Mouse (Mus musculus) embryonic facial prominence, embryonic 11.5 days (tissue): ENCODE results near the gene Bola2. TPM values are rescaled to one million over a fixed set of nuclear protein-coding genes. Genes with fewer than 3 reads are reported as not detected.

Experiments used
- ATAC-seq: fragments of 200-750 bp; cut with Nextera tagmentation; replicated peaks from 2 replicates; pipeline ENCODE4 v1.8.0; 2017; ENCODE audit warnings: low read depth; ENCODE audit not compliant: insufficient number of reproducible peaks, low FRiP score, low TSS enrichment
- DNase-seq: peaks from one replicate; pipeline ENCODE4 v3.0.0-alpha.2; 2015; ENCODE audit warnings: low spot score
- H3K27ac ChIP-seq: fragments of 300-500 bp; sonication (generic); replicated peaks from 2 replicates; pipeline ENCODE4 v1.5.1; 2014; ENCODE audit warnings: mild to moderate bottlenecking, low read depth, low read length, control low read depth
- H3K27me3 ChIP-seq: fragments of 300-500 bp; sonication (generic); 2 replicates; pipeline ENCODE4 v1.6.1; 2014; ENCODE audit warnings: mild to moderate bottlenecking, low read length, moderate library complexity, mixed read lengths; ENCODE audit not compliant: control insufficient read depth, insufficient read depth
- H3K36me3 ChIP-seq: fragments of 300-500 bp; sonication (generic); replicated peaks from 2 replicates; pipeline ENCODE4 v1.6.1; 2014; ENCODE audit warnings: low read depth, mild to moderate bottlenecking, low read length, moderate library complexity, mixed read lengths; ENCODE audit not compliant: control insufficient read depth, insufficient read depth
- H3K4me1 ChIP-seq: fragments of 300-500 bp; sonication (generic); 2 replicates; pipeline ENCODE4 v1.6.1; 2014; ENCODE audit warnings: low read length, mixed read lengths; ENCODE audit not compliant: control insufficient read depth, insufficient read depth
- H3K4me2 ChIP-seq: fragments of 300-500 bp; sonication (generic); 2 replicates; pipeline ENCODE4 v1.6.1; 2014; ENCODE audit warnings: low read depth, mild to moderate bottlenecking, control low read depth, low read length, moderate library complexity
- H3K4me3 ChIP-seq: fragments of 300-500 bp; sonication (generic); 2 replicates; pipeline ENCODE4 v1.5.1; 2014; ENCODE audit warnings: low read depth, low read length, control low read depth
- H3K9ac ChIP-seq: fragments of 300-500 bp; sonication (generic); replicated peaks from 2 replicates; pipeline ENCODE4 v1.6.1; 2014; ENCODE audit warnings: mild to moderate bottlenecking, control low read depth, low read length
- H3K9me3 ChIP-seq: fragments of 300-500 bp; sonication (generic); replicated peaks from 2 replicates; pipeline ENCODE4 v1.6.1; 2016; ENCODE audit warnings: mild to moderate bottlenecking, low read length, inconsistent platforms, mixed read lengths; ENCODE audit not compliant: control insufficient read depth
- WGBS: fragments of 180-500 bp; shearing (Covaris S2); extraction: QIAGEN DNeasy Blood & Tissue Kit; methylation state at CpG from one replicate; pipeline ENCODE4 v1.1.7; 2014; 5-methylcytosine and 5-hydroxymethylcytosine counted together
- polyA plus RNA-seq: library from polyadenylated mRNA; unstranded; fragments of >200 nt; fragmentation: Nextera tagmentation; extraction: Ambion mirVana; gene quantifications from 2 replicates; pipeline ENCODE4 v1.2.1, GENCODE M21; 2014

Bola2 gene
- polyA plus RNA-seq, 1 experiment from 2014 or later, result 143 TPM

DNA sequence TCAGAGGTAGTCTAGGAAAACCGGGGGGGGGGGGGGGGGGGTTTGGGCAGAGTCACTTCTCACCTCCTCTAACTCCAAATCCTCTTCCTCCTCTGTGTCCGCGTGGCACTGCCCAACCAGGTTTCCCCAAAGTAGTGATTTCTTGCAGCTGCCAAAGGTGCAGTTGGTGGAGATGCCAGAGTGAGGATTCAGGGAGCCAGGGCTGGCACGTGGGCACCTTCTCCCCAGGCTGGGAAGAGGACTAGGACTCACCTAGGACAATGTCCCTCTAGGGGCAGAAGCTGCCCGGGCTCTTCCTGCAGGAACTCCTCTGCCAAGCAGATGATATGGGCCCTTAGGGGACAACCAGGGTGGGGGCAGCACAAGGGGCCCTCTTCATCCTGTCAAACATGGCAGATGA, 3.5 kb upstream of the Bola2 start:
- Histone ChIP-seq H3K36me3 (no peaks in the 10 kb centered on the region; the same call in 1 of the 2 replicates), H3K4me1 (peaks cover 2% of the 10 kb centered on the region; the same call in 1 of the 2 replicates), H3K9me3 (no peaks in the 10 kb centered on the region), H3K9ac (no peak overlapping the region), H3K27ac (no peak overlapping the region), H3K27me3 (no peaks in the 10 kb centered on the region), H3K4me3 (no peak overlapping the region), H3K4me2 (no peak overlapping the region)
- DNase-seq (no peak), ATAC-seq (no peak)
- 85% methylated on average over 5 of the region's 5 CpGs for whole genome bisulfite sequencing

DNA sequence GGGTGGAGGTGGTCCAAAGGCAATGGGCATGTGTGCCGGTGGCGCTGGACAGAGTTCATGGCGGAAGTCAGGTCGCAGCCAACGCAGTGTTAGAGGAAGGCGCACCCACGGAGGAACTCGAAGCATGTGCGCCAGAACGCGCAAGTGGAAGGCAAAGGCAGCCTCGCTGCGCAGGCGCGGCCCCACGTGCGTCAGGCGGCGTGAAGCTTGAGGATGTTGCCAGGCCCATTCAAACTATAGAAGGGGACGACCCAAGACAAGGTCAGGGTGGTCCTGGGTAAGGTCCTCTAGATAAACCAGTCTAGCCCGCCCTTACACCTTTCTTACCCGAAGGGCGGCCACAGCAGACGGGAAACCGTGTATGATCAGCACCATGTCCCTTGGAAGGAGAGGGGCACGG, 2.8 kb upstream of the Bola2 start:
- ATAC-seq, result no peak
- DNase-seq, result no peak
- Histone ChIP-seq H3K36me3 (no peaks in the 10 kb centered on the region; the same call in 1 of the 2 replicates), H3K27me3 (no peaks in the 10 kb centered on the region), H3K4me3 (no peak overlapping the region), H3K9me3 (no peaks in the 10 kb centered on the region), H3K4me1 (peaks cover 2% of the 10 kb centered on the region; the same call in 1 of the 2 replicates), H3K9ac (no peak overlapping the region), H3K4me2 (no peak overlapping the region), H3K27ac (no peak overlapping the region)
- WGBS, result 94% methylated on average over 25 of the region's 26 CpGs

DNA sequence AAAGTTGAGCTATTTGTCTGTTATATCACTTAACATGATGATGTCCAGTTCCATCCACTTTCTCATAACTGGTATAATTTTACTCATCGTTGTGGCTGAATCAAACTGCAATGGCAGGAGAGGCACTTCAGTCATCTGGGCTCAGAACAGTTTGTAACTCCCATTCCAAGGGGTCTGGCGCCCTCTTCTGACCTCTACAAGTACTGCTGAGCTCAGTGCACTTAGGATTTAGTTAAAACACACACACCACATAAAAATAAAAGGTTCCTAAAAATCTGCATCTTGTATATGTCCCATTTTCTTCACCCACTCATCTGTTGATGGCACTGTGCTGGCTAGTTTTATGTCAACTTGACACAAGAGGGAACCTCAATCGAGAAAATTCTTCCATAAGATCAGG, 1.9 kb upstream of the Bola2 start:
- 34% methylated on average over 3 of the region's 3 CpGs for WGBS
- Histone ChIP-seq H3K36me3 (no peaks in the 10 kb centered on the region; the same call in 1 of the 2 replicates), H3K27ac (no peak overlapping the region), H3K4me3 (no peak overlapping the region), H3K4me1 (peaks cover 2% of the 10 kb centered on the region; the same call in 1 of the 2 replicates), H3K9me3 (no peaks in the 10 kb centered on the region), H3K27me3 (no peaks in the 10 kb centered on the region), H3K4me2 (no peak overlapping the region), H3K9ac (no peak overlapping the region)
- DNase-seq, result peak; percentile 88
- ATAC-seq, result no peak

DNA sequence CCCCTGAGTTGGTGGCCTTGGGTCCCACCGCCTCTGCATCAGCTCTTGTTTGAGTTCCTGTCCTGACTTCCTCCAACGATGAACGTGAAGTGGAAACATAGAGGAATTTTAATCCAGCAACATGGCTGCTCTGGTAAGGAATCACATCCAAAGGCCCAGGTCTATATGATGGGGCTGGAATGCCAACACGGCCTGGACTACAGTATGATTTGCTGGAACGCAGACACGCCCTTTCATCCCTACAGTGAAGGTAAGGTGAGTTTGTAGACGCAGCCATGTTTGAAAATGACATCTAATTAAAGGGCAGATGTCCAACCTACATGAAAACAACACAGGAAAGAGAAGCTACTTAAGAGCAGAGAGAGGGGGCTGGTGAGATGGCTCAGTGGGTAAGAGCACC, 1.4 kb upstream of the Bola2 start:
- Histone ChIP-seq H3K27ac (no peak overlapping the region), H3K9ac (no peak overlapping the region), H3K4me2 (no peak overlapping the region), H3K4me3 (no peak overlapping the region), H3K27me3 (no peaks in the 10 kb centered on the region), H3K9me3 (no peaks in the 10 kb centered on the region), H3K4me1 (peaks cover 2% of the 10 kb centered on the region; the same call in 1 of the 2 replicates), H3K36me3 (no peaks in the 10 kb centered on the region; the same call in 1 of the 2 replicates)
- 89% methylated on average over 7 of the region's 7 CpGs for WGBS
- no peak for ATAC-seq
- DNase-seq, result no peak

DNA sequence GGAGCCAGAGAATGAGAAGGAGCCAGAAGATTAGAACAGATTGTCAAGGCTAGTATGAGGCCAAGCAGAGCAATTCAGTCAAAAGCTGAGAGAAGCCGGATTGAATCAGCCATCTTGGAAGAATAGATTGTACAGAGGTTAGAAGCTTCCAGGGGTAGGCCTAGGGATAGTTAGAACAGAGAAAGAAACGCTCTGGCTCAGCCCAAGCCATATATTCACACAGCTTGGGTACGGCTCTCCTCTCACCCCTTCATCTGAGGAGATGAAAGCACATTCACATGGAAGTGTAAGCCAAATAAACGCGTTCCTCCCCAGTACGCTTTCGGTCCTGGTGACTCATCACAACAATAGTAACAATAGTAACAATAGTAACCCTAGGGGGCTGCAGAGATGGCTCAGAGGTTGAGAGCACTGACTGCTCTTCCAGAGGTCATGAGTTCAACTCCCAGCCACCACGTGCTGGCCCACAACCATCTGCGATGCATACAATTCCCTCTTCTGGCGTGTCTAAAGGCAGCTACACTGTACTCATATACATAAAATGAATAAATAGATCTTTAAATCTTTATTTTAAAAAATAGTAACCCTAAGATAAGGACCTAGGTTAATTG, 655 bp upstream of the Bola2 start:
- H3K36me3 ChIP-seq, result no peaks in the 10 kb centered on the region; the same call in 1 of the 2 replicates
- ATAC-seq, result no peak
- peak overlapping the region; percentile 37 for H3K9ac ChIP-seq
- H3K27me3 ChIP-seq, result no peaks in the 10 kb centered on the region
- H3K4me1 ChIP-seq, result peaks cover 2% of the 10 kb centered on the region; the same call in 1 of the 2 replicates
- no peaks in the 10 kb centered on the region for H3K9me3 ChIP-seq
- H3K4me2 ChIP-seq, result peak overlapping the region; percentile 76
- H3K27ac ChIP-seq, result peak overlapping the region; percentile 89; the same call in 1 of the 2 replicates
- peak overlapping the region; percentile 85 for H3K4me3 ChIP-seq
- DNase-seq, result no peak
- 44% methylated on average over 10 of the region's 10 CpGs for WGBS

DNA sequence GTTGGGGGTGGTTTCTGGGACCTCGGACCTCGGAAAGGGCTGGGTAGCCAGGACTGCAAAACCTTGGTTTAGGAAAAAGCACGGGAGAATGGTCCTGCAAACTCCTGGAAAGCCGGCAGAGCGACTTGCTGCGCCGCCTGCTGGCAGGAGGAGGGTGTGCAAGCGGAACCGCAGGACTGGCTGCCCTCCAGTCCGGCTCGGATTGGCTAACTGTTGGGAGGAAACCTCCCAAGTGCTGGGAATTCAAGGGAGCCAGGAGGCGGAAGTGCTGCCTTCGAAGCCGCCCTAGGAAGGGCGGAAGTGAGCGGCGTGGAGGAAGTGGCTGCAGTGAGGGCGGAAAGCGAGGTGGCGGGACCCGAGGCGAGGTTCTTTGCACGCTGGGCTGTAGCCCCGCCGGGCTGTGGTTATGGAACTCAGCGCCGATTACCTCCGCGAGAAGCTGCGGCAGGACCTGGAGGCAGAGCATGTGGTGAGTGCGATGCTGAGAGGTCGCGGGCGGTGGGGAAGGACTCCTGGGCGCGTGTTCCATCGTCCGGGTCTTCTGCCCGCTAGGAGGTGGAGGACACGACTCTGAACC, 518 bp downstream of the Bola2 start, which contains the start of gene Slx1b:
Gene Slx1b, minus strand, starts transcription at position 154 of the 577 bp plus-strand sequence.
- 0% methylated on average over 37 of the region's 40 CpGs for WGBS
- H3K4me2 ChIP-seq, result peak within 1 kb of the TSS; percentile 76

DNA sequence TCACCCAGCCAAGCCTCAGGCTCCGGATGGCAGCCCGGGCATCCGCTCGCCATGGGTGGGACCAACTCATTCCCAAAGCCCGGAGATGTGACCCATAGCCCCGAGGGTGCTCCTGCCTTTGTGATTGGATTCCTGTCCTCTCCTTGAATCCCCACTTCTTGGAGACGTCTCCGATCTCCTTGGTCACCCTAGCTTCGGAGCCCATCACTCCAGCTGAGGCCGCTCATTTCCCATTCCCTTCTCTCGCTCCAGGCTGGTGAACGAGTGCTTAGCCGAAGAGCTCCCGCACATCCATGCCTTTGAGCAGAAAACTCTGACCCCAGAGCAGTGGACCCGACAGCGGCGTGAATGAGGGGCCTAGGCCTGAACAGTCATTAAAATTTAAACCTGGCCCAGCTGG, 1.1 kb downstream of the Bola2 start:
- Histone ChIP-seq H3K4me2 (peak overlapping the region; percentile 76), H3K36me3 (no peaks in the 10 kb centered on the region; the same call in 1 of the 2 replicates), H3K27ac (no peak overlapping the region), H3K4me1 (peaks cover 2% of the 10 kb centered on the region; the same call in 1 of the 2 replicates), H3K9ac (peak overlapping the region; percentile 90), H3K4me3 (peak overlapping the region; percentile 85), H3K27me3 (no peaks in the 10 kb centered on the region), H3K9me3 (no peaks in the 10 kb centered on the region)
- no peak for DNase-seq
- ATAC-seq, result no peak
- WGBS, result 4% methylated on average over 17 of the region's 17 CpGs

More for the DNA sequence above, 518 bp downstream of the Bola2 start, which contains the start of gene Slx1b:
- H3K9me3 ChIP-seq, result no peaks in the 10 kb centered on the region
- H3K4me1 ChIP-seq, result peaks cover 2% of the 10 kb centered on the region; the same call in 1 of the 2 replicates
- no peaks in the 10 kb centered on the region for H3K27me3 ChIP-seq
- peak within 1 kb of the TSS; percentile 89 for H3K27ac ChIP-seq
- H3K4me3 ChIP-seq, result peak within 1 kb of the TSS; percentile 85
- ATAC-seq (peak; percentile 95), DNase-seq (peak; percentile 98)
- H3K9ac ChIP-seq, result peak within 1 kb of the TSS; percentile 90
- no peaks in the 10 kb centered on the region; the same call in 1 of the 2 replicates for H3K36me3 ChIP-seq

DNA sequence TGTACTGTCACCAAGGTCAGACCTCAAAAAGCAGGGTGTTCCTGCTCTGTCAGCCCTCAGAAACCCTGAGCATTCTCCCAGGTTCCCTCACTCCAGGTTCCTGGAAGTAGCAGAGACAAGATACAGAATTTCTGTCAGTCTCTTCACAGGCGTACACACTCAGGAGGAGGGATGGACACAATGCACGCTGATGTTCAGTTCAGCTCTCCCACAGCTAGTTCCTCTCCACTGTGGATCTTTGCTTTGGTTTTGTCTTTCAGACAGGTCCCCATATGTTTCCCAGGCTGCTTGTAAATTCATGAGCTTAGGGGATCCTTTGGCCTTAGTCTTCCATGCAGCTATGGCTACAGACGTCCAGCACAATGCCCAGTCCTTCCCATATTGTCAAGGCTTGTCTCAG, 1.7 kb downstream of the Bola2 start:
- no peak overlapping the region for H3K27ac ChIP-seq
- peak overlapping the region; percentile 1; the same call in 1 of the 2 replicates for H3K9ac ChIP-seq
- no peaks in the 10 kb centered on the region for H3K27me3 ChIP-seq
- no peak for ATAC-seq
- H3K9me3 ChIP-seq, result no peaks in the 10 kb centered on the region
- H3K4me2 ChIP-seq, result peak overlapping the region; percentile 76; the same call in 1 of the 2 replicates
- no peak for DNase-seq
- no peaks in the 10 kb centered on the region for H3K36me3 ChIP-seq
- WGBS, result 85% methylated on average over 3 of the region's 3 CpGs
- H3K4me1 ChIP-seq, result peaks cover 2% of the 10 kb centered on the region; the same call in 1 of the 2 replicates
- peak overlapping the region; percentile 85; the same call in 1 of the 2 replicates for H3K4me3 ChIP-seq
